In the genomic region with DNA sequence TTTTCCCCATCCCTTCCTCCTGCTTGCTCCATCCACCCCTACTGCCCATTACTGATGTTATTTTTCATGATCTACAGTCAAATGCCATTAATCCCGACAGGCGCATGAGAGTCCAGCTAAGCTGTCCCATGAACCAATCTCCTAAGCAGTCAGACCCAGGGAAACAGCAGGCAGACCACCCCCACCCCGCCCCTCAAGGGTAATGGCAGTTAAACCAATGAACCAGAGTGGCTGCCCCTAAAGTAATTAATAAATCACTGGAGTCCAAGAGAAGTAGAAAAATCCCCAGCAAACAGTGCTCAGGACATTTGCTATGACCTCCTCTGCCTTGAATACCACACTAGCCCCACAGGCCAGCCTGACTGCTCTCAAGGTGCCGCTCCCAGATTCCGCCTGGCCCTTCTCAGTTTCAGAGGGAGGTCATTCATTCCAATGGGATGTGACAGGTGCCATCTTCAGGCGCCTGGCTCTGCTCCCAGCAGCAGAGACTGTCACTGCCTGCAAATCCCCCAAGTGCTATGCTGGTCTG, we compare ENCODE assay signal across 18 mouse cellular contexts. TPM values are rescaled to one million over a fixed set of nuclear protein-coding genes. Genes with fewer than 3 reads are reported as not detected.
"Had no signal": no experiment of that assay in that cellular context is flagged by ENCODE, and none has a peak within 500 bp of the region (broad histone marks: within the 10 kb centered on the region; RNA-seq: fewer than 3 reads in every experiment).

Gene Arhgap36 (plus strand): TSS at position 504 of the 529 bp plus-strand sequence.

- H3K27ac ChIP-seq: limb, embryonic 12.5 days; liver, embryonic 15.5 days; midbrain, embryonic 13.5 days; neural tube, embryonic 13.5 days; stomach, embryonic 15.5 days had no signal

- H3K9ac ChIP-seq: limb, embryonic 12.5 days; liver, embryonic 15.5 days; midbrain, embryonic 13.5 days; neural tube, embryonic 13.5 days; stomach, embryonic 15.5 days had no signal

- H3K27me3 ChIP-seq: limb, embryonic 12.5 days; liver, embryonic 15.5 days; midbrain, embryonic 13.5 days; neural tube, embryonic 13.5 days; stomach, embryonic 15.5 days had no signal

- H3K9me3 ChIP-seq: limb, embryonic 12.5 days; liver, embryonic 15.5 days; midbrain, embryonic 13.5 days; neural tube, embryonic 13.5 days; stomach, embryonic 15.5 days had no signal

- H3K4me2 ChIP-seq: limb, embryonic 12.5 days; liver, embryonic 11.5 days; liver, embryonic 15.5 days; midbrain, embryonic 13.5 days; neural tube, embryonic 13.5 days; stomach, embryonic 15.5 days had no signal

- H3K4me1 ChIP-seq: limb, embryonic 12.5 days; liver, embryonic 15.5 days; midbrain, embryonic 13.5 days; neural tube, embryonic 13.5 days; stomach, embryonic 15.5 days had no signal

- H3K36me3 ChIP-seq: limb, embryonic 12.5 days; liver, embryonic 15.5 days; midbrain, embryonic 13.5 days; neural tube, embryonic 13.5 days; stomach, embryonic 15.5 days had no signal

- H3K4me3 ChIP-seq: limb, embryonic 12.5 days; liver, embryonic 15.5 days; midbrain, embryonic 13.5 days; neural tube, embryonic 13.5 days; stomach, embryonic 15.5 days had no signal

- ATAC-seq: intestine, embryonic 16.5 days; lung, postnatal 0 days; midbrain, embryonic 13.5 days had no signal

- DNase-seq: kidney, adult 2 months; kidney, postnatal 10 days; layer of hippocampus, adult 9-11 months; layer of hippocampus, postnatal 36 days; lung, adult 2 months; lung, postnatal 36 days; right cerebral cortex, postnatal 14 days; thymus, postnatal 4 days had no signal

RNA-seq across cellular contexts. Expression of gene Arhgap36, which starts in this region (rescaled TPM):
- total RNA-seq: megakaryocyte progenitor cell, adult 5-6 weeks had no signal
- polyA plus RNA-seq: spleen, adult 2 months had no signal
